Mouse (Mus musculus) ES-Bruce4 (cell line): Measurements from ENCODE around the gene Ttyh2.
"Not testable (repeated sequence)": the region's sequence is repeated elsewhere in the genome, so short reads cannot be mapped to it uniquely, and the experiment has no call there.

Source experiments
- CTCF ChIP-seq: IDR thresholded peaks from one replicate; pipeline ENCODE4 v1.8.1; 2011; ENCODE audit warnings: low read depth, low read length
- EP300 ChIP-seq: IDR thresholded peaks from 2 replicates; pipeline ENCODE4 v1.6.1; 2011; ENCODE audit warnings: low read depth, low read length; ENCODE audit not compliant: insufficient read depth
- POLR2A ChIP-seq: IDR thresholded peaks from one replicate; pipeline ENCODE4 v1.8.1; 2011; ENCODE audit warnings: low read length; ENCODE audit not compliant: insufficient read depth

- TF ChIP-seq CTCF, POLR2A, EP300: not testable (repeated sequence)
Measured at GRCm38 (mm10) chr11:114674796-114675195, 435 bp upstream of the Ttyh2 start.
